Comparison of ENCODE assay signal across 24 mouse cellular contexts in the genomic region with DNA sequence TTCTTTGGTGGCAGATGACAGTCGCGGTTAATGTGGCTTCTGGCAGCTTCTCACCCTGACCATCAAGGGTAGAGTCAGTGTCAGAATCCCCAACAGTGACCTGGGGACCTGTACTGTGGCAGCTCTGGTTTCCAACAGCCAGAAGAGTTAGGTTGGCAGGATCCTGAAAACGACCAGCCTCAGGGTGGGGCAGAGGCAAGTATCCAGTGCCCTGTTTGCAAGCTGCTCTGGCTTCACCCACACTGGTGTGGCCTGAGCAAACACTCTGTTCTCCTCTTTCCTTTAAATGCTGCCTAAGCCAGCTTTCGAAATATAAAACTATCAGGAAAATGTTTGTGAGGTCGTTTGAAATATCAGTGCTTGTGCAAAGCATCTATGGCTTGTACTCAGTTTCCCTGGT. TPM values are rescaled to one million over a fixed set of nuclear protein-coding genes. Genes with fewer than 3 reads are reported as not detected.
"Had no signal": no experiment of that assay in that cellular context is flagged by ENCODE, and none has a peak within 500 bp of the region (broad histone marks: within the 10 kb centered on the region; RNA-seq: fewer than 3 reads in every experiment).

No protein-coding gene starts in this region.

- H3K4me2 ChIP-seq: heart, embryonic 12.5 days; hindbrain, embryonic 12.5 days; hindbrain, embryonic 14.5 days; intestine, embryonic 15.5 days; limb, embryonic 12.5 days had no signal

- ATAC-seq: hindbrain, embryonic 16.5 days; inflammation-experienced regulatory T-cells, adult 6 months; intestine, embryonic 15.5 days; intestine, postnatal 0 days had no signal

- H3K27me3 ChIP-seq: heart, embryonic 12.5 days; hindbrain, embryonic 12.5 days; intestine, embryonic 15.5 days; limb, embryonic 12.5 days had no signal

- H3K4me3 ChIP-seq: gastrocnemius, adult 2 months; heart, adult 2 months; heart, embryonic 12.5 days; hindbrain, embryonic 10.5 days; hindbrain, embryonic 12.5 days; intestine, embryonic 15.5 days; layer of hippocampus, adult 2 months; left cerebral cortex, adult 2 months; limb, embryonic 10.5 days; limb, embryonic 12.5 days had no signal

- DNase-seq: gastrocnemius, postnatal 10 days; gastrocnemius, postnatal 25 days; heart, adult 2 months; heart, postnatal 10 days; heart, postnatal 4 days; kidney, adult 18-20 months; kidney, adult 8-10 months; kidney, postnatal 10 days; kidney, postnatal 4 days; liver had no signal

- H3K4me1 ChIP-seq: heart, embryonic 12.5 days; hindbrain, embryonic 10.5 days; hindbrain, embryonic 12.5 days; intestine, embryonic 15.5 days; limb, embryonic 10.5 days; limb, embryonic 12.5 days had no signal

- H3K27ac ChIP-seq: gastrocnemius, adult 2 months; heart, adult 2 months; hindbrain, embryonic 10.5 days; hindbrain, embryonic 12.5 days; hindbrain, embryonic 14.5 days; intestine, embryonic 15.5 days; layer of hippocampus, adult 2 months; left cerebral cortex, adult 2 months; limb, embryonic 10.5 days; limb, embryonic 12.5 days had no signal

- H3K9me3 ChIP-seq: heart, embryonic 12.5 days; hindbrain, embryonic 10.5 days; hindbrain, embryonic 12.5 days; intestine, embryonic 15.5 days; limb, embryonic 10.5 days; limb, embryonic 12.5 days had no signal

- H3K9ac ChIP-seq: heart, embryonic 12.5 days; hindbrain, embryonic 12.5 days; hindbrain, embryonic 14.5 days; intestine, embryonic 15.5 days; limb, embryonic 12.5 days had no signal

RNA-seq across cellular contexts. Expression of a gene that starts 6.7 kb away (rescaled TPM):
- polyA plus RNA-seq: heart, embryonic 14.5 days had no signal
